Mouse (Mus musculus) neural tube, embryonic 11.5 days (tissue): ENCODE data around the gene Naa15. TPM values are rescaled to one million over a fixed set of nuclear protein-coding genes. Genes with fewer than 3 reads are reported as not detected.

Experiments used
- ATAC-seq: fragments of 200-750 bp; cut with Nextera tagmentation; 2 replicates; pipeline ENCODE4 v1.8.0; 2017; ENCODE audit warnings: moderate number of reproducible peaks, mild to moderate bottlenecking, moderate TSS enrichment, moderate library complexity; ENCODE audit not compliant: insufficient read depth, low FRiP score, low TSS enrichment
- DNase-seq: peaks from one replicate; pipeline ENCODE4 v3.0.0-alpha.2; 2015; ENCODE audit warnings: low spot score
- H3K27ac ChIP-seq: fragments of 300-500 bp; sonication (generic); 2 replicates; pipeline ENCODE4 v1.5.1; 2014; ENCODE audit warnings: low read depth, mild to moderate bottlenecking, low read length
- H3K27me3 ChIP-seq: fragments of 300-500 bp; sonication (generic); 2 replicates; pipeline ENCODE4 v1.6.1; 2014; ENCODE audit warnings: mild to moderate bottlenecking, low read length, mixed read lengths; ENCODE audit not compliant: control insufficient read depth, insufficient read depth
- H3K36me3 ChIP-seq: fragments of 300-500 bp; sonication (generic); 2 replicates; pipeline ENCODE4 v1.6.1; 2014; ENCODE audit warnings: mild to moderate bottlenecking, low read length, moderate library complexity, mixed read lengths; ENCODE audit not compliant: control insufficient read depth, insufficient read depth
- H3K4me1 ChIP-seq: fragments of 300-500 bp; sonication (generic); 2 replicates; pipeline ENCODE4 v1.6.1; 2014; ENCODE audit warnings: low read length, mixed read lengths; ENCODE audit not compliant: control insufficient read depth, insufficient read depth
- H3K4me2 ChIP-seq: fragments of 300-500 bp; sonication (generic); 2 replicates; pipeline ENCODE4 v1.6.1; 2014; ENCODE audit warnings: low read depth, mild to moderate bottlenecking, moderate library complexity
- H3K4me3 ChIP-seq: fragments of 300-500 bp; sonication (generic); 2 replicates; pipeline ENCODE4 v1.5.1; 2014; ENCODE audit warnings: low read depth, low read length
- H3K9ac ChIP-seq: fragments of 300-500 bp; sonication (generic); 2 replicates; pipeline ENCODE4 v1.6.1; 2014; ENCODE audit warnings: mild to moderate bottlenecking, low read length
- H3K9me3 ChIP-seq: fragments of 300-500 bp; sonication (generic); 2 replicates; pipeline ENCODE4 v1.6.1; 2016; ENCODE audit warnings: low read length; ENCODE audit not compliant: control insufficient read depth
- WGBS: fragments of 180-500 bp; shearing (Covaris S2); extraction: QIAGEN DNeasy Blood & Tissue Kit; methylation state at CpG from one replicate; pipeline ENCODE4 v1.1.7; 2014; 5-methylcytosine and 5-hydroxymethylcytosine counted together
- polyA plus RNA-seq: library from polyadenylated mRNA; unstranded; fragments of >200 nt; fragmentation: Nextera tagmentation; extraction: Ambion mirVana; gene quantifications from 2 replicates; pipeline ENCODE4 v1.2.1, GENCODE M21; 2014

The Naa15 gene
- polyA plus RNA-seq, 1 experiment from 2014 or later: 51.7 TPM

DNA sequence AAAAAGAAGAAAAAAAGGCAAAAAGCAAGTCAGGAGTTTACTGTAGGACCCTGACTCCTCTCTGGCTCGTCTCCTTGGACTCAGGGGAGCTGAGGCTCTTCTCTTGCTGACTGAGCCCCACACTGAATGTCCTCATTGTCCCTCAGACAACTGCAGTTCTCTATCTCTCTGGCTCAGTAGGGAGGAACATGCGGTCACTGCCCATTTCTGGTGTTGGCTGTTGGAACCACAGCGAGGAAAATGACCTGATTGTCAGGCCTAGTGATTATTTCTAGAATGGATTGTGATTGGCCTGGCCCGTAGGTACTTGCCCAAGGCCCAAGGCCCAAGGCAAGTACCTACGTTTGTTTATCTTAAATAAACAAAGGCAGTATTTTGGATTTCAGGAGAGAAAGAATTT lies 83.7 kb downstream of the Naa15 start:
- H3K4me3 ChIP-seq: no peak overlapping the region
- no peak overlapping the region for H3K9ac ChIP-seq
- H3K36me3 ChIP-seq: no peaks in the 10 kb centered on the region
- H3K9me3 ChIP-seq: no peaks in the 10 kb centered on the region
- DNase-seq (no peak), ATAC-seq (no peak)
- no peak overlapping the region for H3K4me2 ChIP-seq
- no peak overlapping the region for H3K27ac ChIP-seq
- H3K4me1 ChIP-seq: no peaks in the 10 kb centered on the region
- no peaks in the 10 kb centered on the region for H3K27me3 ChIP-seq
- WGBS: 79% methylated on average over 5 of the region's 5 CpGs

DNA sequence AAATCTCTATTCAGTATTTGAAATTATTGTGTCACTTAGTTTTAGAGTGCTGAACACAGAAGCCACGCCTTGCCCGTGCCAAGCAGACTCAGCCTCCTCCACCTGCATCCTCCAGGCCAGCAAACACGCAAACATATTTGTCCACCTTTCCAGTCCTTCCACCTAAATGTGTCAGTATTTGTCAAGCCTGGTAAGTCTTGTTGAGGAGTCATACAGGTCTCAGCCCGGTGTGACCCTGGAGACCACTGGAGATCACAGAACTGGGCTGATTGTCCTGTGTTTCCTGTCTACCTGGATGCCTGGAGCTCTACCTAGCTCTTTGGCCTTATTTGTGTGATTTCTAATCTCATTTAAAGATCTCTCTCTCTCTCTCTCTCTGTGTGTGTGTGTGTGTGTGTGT lies 84.9 kb downstream of the Naa15 start:
- 93% methylated on average over 4 of the region's 4 CpGs for WGBS

DNA sequence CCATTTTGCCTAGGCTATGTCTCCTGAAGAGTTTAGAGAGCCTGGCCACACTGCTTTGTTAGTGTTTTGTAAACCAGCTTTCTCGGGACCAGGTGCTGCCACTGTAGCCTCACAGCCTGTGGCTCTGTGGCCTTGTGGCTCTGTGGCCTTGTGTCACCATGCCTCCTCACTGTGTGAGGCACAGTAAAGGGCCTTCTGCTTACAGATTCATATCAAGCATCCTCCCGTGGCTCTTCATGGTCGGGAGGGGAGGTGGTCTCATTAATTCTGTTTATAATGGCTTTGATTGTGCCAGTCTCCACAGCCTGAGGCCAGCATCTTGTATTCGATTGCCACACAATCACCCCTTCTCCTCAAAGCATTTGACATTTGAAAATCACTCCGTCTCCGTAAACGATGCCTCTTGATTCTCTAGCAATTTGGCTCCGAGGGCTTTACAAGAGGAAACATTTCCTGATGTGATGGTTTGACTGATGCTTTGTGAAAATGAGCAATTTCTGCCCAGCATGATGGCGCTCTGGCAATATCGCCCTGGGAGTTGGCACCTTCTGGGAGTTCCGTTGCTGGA lies 89.5 kb downstream of the Naa15 start:
- no peak overlapping the region for H3K4me3 ChIP-seq
- 73% methylated on average over 11 of the region's 11 CpGs for WGBS
- DNase-seq: peak; percentile 16
- no peak overlapping the region for H3K4me2 ChIP-seq
- no peak for ATAC-seq
- H3K36me3 ChIP-seq: no peaks in the 10 kb centered on the region
- no peaks in the 10 kb centered on the region for H3K9me3 ChIP-seq
- H3K9ac ChIP-seq: no peak overlapping the region
- no peak overlapping the region for H3K27ac ChIP-seq
- no peaks in the 10 kb centered on the region for H3K4me1 ChIP-seq
- no peaks in the 10 kb centered on the region for H3K27me3 ChIP-seq

More for the DNA sequence above, 84.9 kb downstream of the Naa15 start:
- Histone ChIP-seq H3K4me2 (no peak overlapping the region), H3K4me3 (no peak overlapping the region), H3K27me3 (no peaks in the 10 kb centered on the region), H3K9me3 (no peaks in the 10 kb centered on the region), H3K4me1 (no peaks in the 10 kb centered on the region), H3K36me3 (no peaks in the 10 kb centered on the region), H3K27ac (no peak overlapping the region), H3K9ac (no peak overlapping the region)
- no peak for DNase-seq
- ATAC-seq: no peak

DNA sequence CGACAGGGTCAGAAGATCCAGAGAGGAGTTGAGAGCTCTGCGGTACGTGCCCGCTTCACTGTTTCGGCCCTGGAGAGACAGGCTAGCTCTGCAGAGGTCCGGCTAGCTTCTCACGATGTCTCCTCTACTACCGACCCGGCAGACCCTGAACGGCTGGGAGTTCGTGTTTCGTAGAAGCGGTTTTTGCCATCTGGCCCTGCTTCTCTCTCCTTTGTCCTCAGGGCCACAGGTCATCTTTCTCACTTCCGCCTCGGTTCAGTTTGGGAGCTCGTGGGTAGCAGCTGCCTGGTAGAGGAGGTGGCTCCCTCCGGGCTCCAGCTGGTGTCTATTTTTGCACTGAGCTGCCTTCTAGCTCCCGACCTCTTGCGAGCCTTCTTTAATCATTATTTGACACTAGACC lies 90.5 kb downstream of the Naa15 start:
- no peaks in the 10 kb centered on the region for H3K27me3 ChIP-seq
- no peak overlapping the region for H3K4me3 ChIP-seq
- H3K4me1 ChIP-seq: no peaks in the 10 kb centered on the region
- H3K9me3 ChIP-seq: no peaks in the 10 kb centered on the region
- no peak overlapping the region for H3K9ac ChIP-seq
- H3K27ac ChIP-seq: peak overlapping the region; percentile 39; the same call in 1 of the 2 replicates
- 59% methylated on average over 19 of the region's 19 CpGs for WGBS
- ATAC-seq (no peak), DNase-seq (peak; percentile 62)
- H3K4me2 ChIP-seq: no peak overlapping the region
- no peaks in the 10 kb centered on the region for H3K36me3 ChIP-seq

DNA sequence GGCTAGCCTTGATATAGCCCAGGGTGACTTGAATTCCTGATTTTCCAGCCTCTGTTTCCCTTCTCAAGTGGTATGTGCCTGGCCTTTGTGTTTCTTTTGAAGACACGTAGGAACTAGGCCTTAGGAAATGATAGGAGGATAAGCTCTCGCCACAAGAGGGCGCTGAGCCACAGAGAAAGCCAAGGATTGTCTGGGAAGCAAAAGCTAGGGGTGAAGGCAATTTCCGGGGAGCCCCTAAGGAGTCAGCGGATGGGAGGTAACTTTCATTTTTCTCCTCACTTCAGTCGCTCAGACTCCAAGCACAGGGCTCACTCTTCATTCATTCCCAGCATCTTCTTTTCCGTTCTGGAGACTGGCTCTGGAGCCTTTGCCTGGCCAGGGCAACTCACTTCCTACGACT lies 96.0 kb downstream of the Naa15 start:
- Histone ChIP-seq H3K27ac (no peak overlapping the region), H3K4me2 (no peak overlapping the region), H3K36me3 (no peaks in the 10 kb centered on the region), H3K27me3 (no peaks in the 10 kb centered on the region), H3K4me1 (no peaks in the 10 kb centered on the region), H3K4me3 (no peak overlapping the region), H3K9ac (no peak overlapping the region), H3K9me3 (no peaks in the 10 kb centered on the region)
- WGBS: 40% methylated on average over 8 of the region's 8 CpGs
- ATAC-seq (no peak), DNase-seq (peak; percentile 70)

DNA sequence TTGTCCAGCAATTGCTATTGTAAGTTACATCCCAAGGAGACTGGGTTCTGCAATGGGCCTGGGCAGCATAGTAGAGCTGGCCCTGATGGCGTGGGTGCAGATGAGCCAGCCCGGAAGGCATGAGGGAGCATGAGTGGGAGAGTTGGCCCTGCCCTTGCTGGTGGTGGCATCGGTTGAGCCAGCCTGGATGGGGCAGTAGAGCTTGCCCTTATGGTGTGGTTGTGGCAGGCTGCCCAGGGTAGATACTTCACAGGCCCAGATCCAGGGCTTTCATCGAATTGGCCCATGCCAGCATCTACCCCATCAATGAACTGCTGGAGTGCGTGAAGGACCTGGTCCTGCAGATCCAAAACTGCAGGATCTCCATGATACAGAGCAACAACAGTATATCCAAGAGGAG lies 97.0 kb downstream of the Naa15 start:
- no peak overlapping the region for H3K27ac ChIP-seq
- no peaks in the 10 kb centered on the region for H3K36me3 ChIP-seq
- DNase-seq (no peak), ATAC-seq (no peak)
- no peaks in the 10 kb centered on the region for H3K4me1 ChIP-seq
- H3K9me3 ChIP-seq: no peaks in the 10 kb centered on the region
- H3K27me3 ChIP-seq: no peaks in the 10 kb centered on the region
- H3K4me3 ChIP-seq: no peak overlapping the region
- H3K4me2 ChIP-seq: no peak overlapping the region
- WGBS: 95% methylated on average over 5 of the region's 5 CpGs
- no peak overlapping the region for H3K9ac ChIP-seq

DNA sequence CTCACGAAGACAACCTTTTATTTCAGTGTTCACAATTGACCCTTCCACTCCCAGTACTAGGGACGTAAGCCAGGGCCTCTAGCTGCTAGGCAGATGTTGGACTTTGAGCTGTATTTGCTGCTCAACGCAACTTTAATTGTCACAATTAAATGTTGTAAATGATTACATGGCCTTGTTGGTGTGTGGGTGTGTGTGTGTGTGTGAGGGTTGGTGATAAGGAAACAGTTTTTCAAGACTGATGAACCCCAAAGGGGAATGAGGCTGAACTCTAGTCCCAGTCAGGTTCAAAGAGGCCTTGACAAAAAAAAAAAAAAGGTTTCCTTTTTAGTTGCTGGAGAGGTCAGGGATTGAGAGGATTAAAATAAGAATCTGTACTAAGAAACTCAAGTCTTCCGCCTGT lies 102.5 kb downstream of the Naa15 start:
- WGBS: 88% methylated on average over 4 of the region's 4 CpGs
- Histone ChIP-seq H3K27ac (no peak overlapping the region), H3K4me3 (no peak overlapping the region), H3K36me3 (no peaks in the 10 kb centered on the region; the same call in 1 of the 2 replicates), H3K9me3 (no peaks in the 10 kb centered on the region), H3K9ac (no peak overlapping the region), H3K4me1 (no peaks in the 10 kb centered on the region), H3K4me2 (no peak overlapping the region), H3K27me3 (no peaks in the 10 kb centered on the region)
- ATAC-seq (no peak), DNase-seq (no peak)

DNA sequence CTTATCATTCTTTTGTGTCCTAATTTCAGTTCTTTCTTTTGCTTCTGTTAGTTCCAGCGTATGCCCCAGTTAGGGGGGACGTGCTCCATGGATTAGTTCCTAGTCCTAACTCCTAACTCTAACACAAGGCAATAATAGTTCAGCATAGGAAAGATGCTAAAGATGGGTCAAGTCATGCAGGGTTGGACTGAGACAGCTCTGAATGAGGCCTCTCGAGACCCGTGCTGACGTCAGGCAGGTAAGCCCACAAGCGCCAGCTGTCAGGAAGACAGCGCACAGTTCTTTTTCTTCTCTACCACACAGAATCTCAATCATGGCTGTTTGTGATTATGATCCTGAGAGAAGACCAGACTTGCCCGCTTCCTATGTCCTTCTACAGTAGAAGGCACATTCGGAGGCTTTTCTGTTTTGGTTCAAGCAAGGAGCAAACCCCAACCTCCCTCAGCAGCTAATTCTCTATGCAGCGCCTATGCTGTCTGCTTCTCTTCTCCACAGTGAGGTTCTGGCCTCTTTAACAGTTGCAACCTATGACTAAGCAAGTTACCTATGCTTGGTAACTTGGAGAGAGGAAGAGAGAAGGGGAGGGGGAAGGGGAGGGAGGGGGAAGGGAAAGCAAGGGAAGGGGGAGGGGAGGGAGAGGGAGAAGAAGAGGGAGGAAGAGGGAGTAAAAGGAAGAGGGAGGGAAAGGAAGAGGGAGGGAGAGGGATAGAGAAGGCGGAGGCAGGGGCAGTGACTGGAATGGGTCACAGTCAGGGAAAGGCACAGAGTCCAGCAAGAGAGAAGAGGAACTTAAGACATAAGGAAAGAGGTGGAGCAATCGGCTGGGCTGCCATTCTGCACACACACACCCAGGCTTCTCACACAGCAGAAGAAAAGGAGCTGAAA lies 103.2 kb downstream of the Naa15 start:
- no peaks in the 10 kb centered on the region; the same call in 1 of the 2 replicates for H3K36me3 ChIP-seq
- DNase-seq (no peak), ATAC-seq (no peak)
- H3K27ac ChIP-seq: no peak overlapping the region
- H3K27me3 ChIP-seq: no peaks in the 10 kb centered on the region
- H3K4me3 ChIP-seq: no peak overlapping the region
- no peak overlapping the region for H3K4me2 ChIP-seq
- 81% methylated on average over 12 of the region's 12 CpGs for WGBS
- H3K4me1 ChIP-seq: no peaks in the 10 kb centered on the region
- no peaks in the 10 kb centered on the region for H3K9me3 ChIP-seq
- no peak overlapping the region for H3K9ac ChIP-seq

DNA sequence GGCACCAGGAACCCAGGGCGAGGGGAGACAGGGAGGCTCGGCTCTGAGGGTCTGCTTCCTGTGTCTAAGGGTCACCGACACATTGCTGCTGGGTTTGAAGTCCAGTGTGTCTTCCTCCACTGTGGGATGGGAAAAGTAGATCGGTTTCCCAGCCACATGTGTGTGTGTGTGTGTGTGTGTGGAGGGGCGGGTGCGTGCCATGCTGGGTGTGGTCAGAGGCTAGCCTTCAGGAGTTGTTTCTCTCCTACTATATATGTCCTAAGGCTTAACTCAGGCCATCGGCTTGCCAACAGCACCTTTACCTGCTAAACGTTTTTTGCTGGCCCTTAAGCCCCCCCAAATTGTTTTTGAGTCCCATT lies 103.8 kb downstream of the Naa15 start:
- DNase-seq (no peak), ATAC-seq (no peak)
- H3K4me2 ChIP-seq: no peak overlapping the region
- no peaks in the 10 kb centered on the region for H3K27me3 ChIP-seq
- H3K36me3 ChIP-seq: no peaks in the 10 kb centered on the region; the same call in 1 of the 2 replicates
- 77% methylated on average over 8 of the region's 8 CpGs for WGBS
- no peak overlapping the region for H3K4me3 ChIP-seq
- H3K27ac ChIP-seq: no peak overlapping the region
- H3K4me1 ChIP-seq: no peaks in the 10 kb centered on the region
- no peaks in the 10 kb centered on the region for H3K9me3 ChIP-seq
- H3K9ac ChIP-seq: no peak overlapping the region
